26 mouse cellular contexts compared by ENCODE assay signal in genomic region chr1:81897241-81897640, GRCm38 (mm10).
A peak's percentile ranks its signal among the peaks of the same experiment; 100 is the strongest.
DNase-seq lines count a peak whose midpoint lies in the region; ATAC-seq lines count a peak whose summit lies in the region.
"Had no signal": no experiment of that assay in that cellular context is flagged by ENCODE, and none has a peak within 500 bp of the region (broad histone marks: within the 10 kb centered on the region; RNA-seq: fewer than 3 reads in every experiment).

No protein-coding gene starts in this region.

- DNase-seq in heart, adult 18-20 months: peak; percentile 24 to 65
- peak; percentile 54 for DNase-seq in ovary, postnatal 36 days (ENCODE audit: low spot score)
- DNase-seq in ovary, postnatal 10 days (ENCODE audit: low spot score): no peak
- peak; percentile 20 to 25 for DNase-seq in adrenal gland, postnatal 36 days
- peak; percentile 78 for DNase-seq in gastrocnemius, postnatal 25 days
- no peak for DNase-seq in right cerebral cortex, postnatal 4 days
- DNase-seq: B cell, adult 2 months; cerebellum, adult 2 months; cerebellum, postnatal 36 days; embryo, embryonic 11 days; kidney, adult 8-10 months; kidney, postnatal 10 days; liver; lung, postnatal 4 days; midbrain, embryonic 14.5 days; right cerebral cortex, adult 18-20 months had no signal

- no peak overlapping the region for H3K4me2 ChIP-seq in heart, embryonic 12.5 days
- no peak overlapping the region for H3K4me2 ChIP-seq in liver, embryonic 12.5 days
- H3K4me2 ChIP-seq: embryonic facial prominence, embryonic 15.5 days; forebrain, embryonic 15.5 days; hindbrain, embryonic 15.5 days had no signal

- 79% methylated on average over 3 of the region's 3 CpGs for WGBS in heart, embryonic 12.5 days
- 56% methylated on average over 3 of the region's 3 CpGs for WGBS in liver, embryonic 12.5 days (ENCODE audit: insufficient replicate concordance)

- H3K9me3 ChIP-seq in heart, embryonic 12.5 days (replicated peaks): peaks cover 5% of the 10 kb centered on the region; the same call in 1 of the 2 replicates
- no peaks in the 10 kb centered on the region for H3K9me3 ChIP-seq in liver, embryonic 12.5 days (replicated peaks)
- H3K9me3 ChIP-seq: embryonic facial prominence, embryonic 15.5 days; forebrain, embryonic 15.5 days; hindbrain, embryonic 15.5 days; limb, embryonic 10.5 days had no signal

- no peak overlapping the region for H3K9ac ChIP-seq in heart, embryonic 12.5 days
- H3K9ac ChIP-seq in liver, embryonic 12.5 days: no peak overlapping the region
- H3K9ac ChIP-seq: embryonic facial prominence, embryonic 15.5 days; forebrain, embryonic 15.5 days; hindbrain, embryonic 15.5 days had no signal

- no peak overlapping the region for H3K4me3 ChIP-seq in heart, embryonic 12.5 days
- H3K4me3 ChIP-seq in liver, embryonic 12.5 days: no peak overlapping the region
- H3K4me3 ChIP-seq: embryonic facial prominence, embryonic 15.5 days; forebrain, embryonic 15.5 days; hindbrain, embryonic 15.5 days; left cerebral cortex, adult 2 months; limb, embryonic 10.5 days had no signal

- H3K36me3 ChIP-seq in heart, embryonic 12.5 days: no peaks in the 10 kb centered on the region
- H3K36me3 ChIP-seq in liver, embryonic 12.5 days: no peaks in the 10 kb centered on the region
- H3K36me3 ChIP-seq: embryonic facial prominence, embryonic 15.5 days; forebrain, embryonic 15.5 days; G1E; hindbrain, embryonic 15.5 days; limb, embryonic 10.5 days had no signal

- H3K27me3 ChIP-seq in heart, embryonic 12.5 days (replicated peaks): no peaks in the 10 kb centered on the region
- H3K27me3 ChIP-seq in liver, embryonic 12.5 days (replicated peaks): no peaks in the 10 kb centered on the region
- H3K27me3 ChIP-seq: CH12.LX; embryonic facial prominence, embryonic 15.5 days; forebrain, embryonic 15.5 days; hindbrain, embryonic 15.5 days had no signal

- H3K27ac ChIP-seq in heart, embryonic 12.5 days (ENCODE audit: poor library complexity, severe bottlenecking): no peak overlapping the region
- no peak overlapping the region for H3K27ac ChIP-seq in liver, embryonic 12.5 days
- H3K27ac ChIP-seq: embryonic facial prominence, embryonic 15.5 days; forebrain, embryonic 15.5 days; hindbrain, embryonic 15.5 days; left cerebral cortex, adult 2 months; limb, embryonic 10.5 days; stomach, postnatal 0 days had no signal

- no peaks in the 10 kb centered on the region for H3K4me1 ChIP-seq in heart, embryonic 12.5 days (replicated peaks)
- no peaks in the 10 kb centered on the region for H3K4me1 ChIP-seq in liver, embryonic 12.5 days
- H3K4me1 ChIP-seq: embryonic facial prominence, embryonic 15.5 days; forebrain, embryonic 15.5 days; hindbrain, embryonic 15.5 days; limb, embryonic 10.5 days had no signal

- ATAC-seq in heart, embryonic 12.5 days (ENCODE audit: insufficient number of reproducible peaks, low FRiP score): no peak
- ATAC-seq in liver, embryonic 12.5 days: no peak
- ATAC-seq: forebrain, embryonic 15.5 days had no signal

Comparison
In these comparisons a context has a peak if more than half of its experiments do, and no peak if none do; other contexts are left out.
1. DNase-seq: peak in heart, adult 18-20 months (2 of 2), ovary, postnatal 36 days (single experiment), adrenal gland, postnatal 36 days (2 of 2) and gastrocnemius, postnatal 25 days (single experiment); none in ovary, postnatal 10 days (single experiment) and right cerebral cortex, postnatal 4 days (single experiment).